Mouse (Mus musculus): ENCODE measurements at regions not wholly inside any gene's neighbourhood (a gene's known extent, or its start where the extent isn't known, plus 50 kb on each side); places are given as distances from the start of the nearest gene placed in this dataset.

GRCm38 (mm10) chr1:184138661-184139060 lies 104.6 kb upstream of the 1700056E22Rik start:
- TF ChIP-seq EP300 (IDR thresholded peaks at IDR 0.05; ENCODE audit: low read depth) (no peak), CTCF (IDR thresholded peaks at IDR 0.05; ENCODE audit: low read depth) (no peak)

Measured in liver, embryonic 14.5 days (tissue).